Mouse (Mus musculus) ES-E14 (cell line): ENCODE data around the gene Ahsa2. TPM values are rescaled to one million over a fixed set of nuclear protein-coding genes. Genes with fewer than 3 reads are reported as not detected.
A peak's percentile ranks its signal among the peaks of the same experiment; 100 is the strongest.

ENCODE experiments used
- DNase-seq: peaks from one replicate; pipeline ENCODE4 v3.0.0-alpha.2; 2013; ENCODE audit warnings: low read depth, low spot score
- H3K27ac ChIP-seq: 2 replicates; pipeline ENCODE4 v1.5.1; 2012; ENCODE audit warnings: low read depth, mild to moderate bottlenecking, low read length, moderate library complexity, mixed read lengths; ENCODE audit not compliant: poor library complexity, insufficient read depth, severe bottlenecking
- H3K36me3 ChIP-seq: 2 replicates; pipeline ENCODE4 v1.6.1; 2012; ENCODE audit warnings: mild to moderate bottlenecking, low read length, moderate library complexity, mixed read lengths; ENCODE audit not compliant: control insufficient read depth, poor library complexity, insufficient read depth, severe bottlenecking
- H3K4me1 ChIP-seq, 2 experiments: fragments of 150-350 bp in 1 of 2; sonication (generic) in 1 of 2; 2 replicates each; pipeline ENCODE4 v1.6.1; 2012; ENCODE audit warnings: low read length in 2 of 2, mild to moderate bottlenecking in 1 of 2, mixed read lengths in 1 of 2; ENCODE audit not compliant: control insufficient read depth in 2 of 2, insufficient read depth in 2 of 2, poor library complexity in 1 of 2
- H3K4me3 ChIP-seq, 2 experiments: fragments of 150-350 bp in 1 of 2; sonication (generic) in 1 of 2; 2 replicates each; pipeline ENCODE4 v1.5.1; 2012; ENCODE audit warnings: low read length in 2 of 2, low read depth in 1 of 2, mild to moderate bottlenecking in 1 of 2, mixed read lengths in 1 of 2; ENCODE audit not compliant: insufficient read depth in 1 of 2, poor library complexity in 1 of 2, severe bottlenecking in 1 of 2
- H3K9ac ChIP-seq: 2 replicates; pipeline ENCODE4 v1.6.1; 2012; ENCODE audit warnings: low read depth, mild to moderate bottlenecking, low read length, mixed read lengths; ENCODE audit not compliant: poor library complexity, insufficient read depth, severe bottlenecking
- H3K9me3 ChIP-seq: fragments of 150-350 bp; sonication (generic); 2 replicates; pipeline ENCODE4 v1.6.1; 2012; ENCODE audit warnings: low read depth, mild to moderate bottlenecking, low read length; ENCODE audit not compliant: control insufficient read depth, insufficient read depth
- CHD2 ChIP-seq: IDR thresholded peaks from 2 replicates; pipeline ENCODE4 v1.6.1; 2014; ENCODE audit warnings: mild to moderate bottlenecking, low read depth, low read length, inconsistent platforms
- HCFC1 ChIP-seq: IDR thresholded peaks from 2 replicates; pipeline ENCODE4 v1.6.1; 2012; ENCODE audit warnings: low read length, inconsistent platforms, borderline replicate concordance; ENCODE audit not compliant: insufficient read depth
- MAFK ChIP-seq: IDR thresholded peaks from 2 replicates; pipeline ENCODE4 v1.6.1; 2014; ENCODE audit warnings: mild to moderate bottlenecking, low read depth, low read length, inconsistent platforms; ENCODE audit not compliant: insufficient read depth
- ZC3H11A ChIP-seq: IDR thresholded peaks from 2 replicates; pipeline ENCODE4 v1.6.1; 2012; ENCODE audit warnings: low read depth, mild to moderate bottlenecking, inconsistent platforms, low read length, borderline replicate concordance
- ZNF384 ChIP-seq: IDR thresholded peaks from 2 replicates; pipeline ENCODE4 v1.6.1; 2012; ENCODE audit warnings: low read depth, low read length, inconsistent platforms
- in situ Hi-C, 2 experiments: fragments of 600-800 bp; cut with MboI; formaldehyde crosslinking; loops; one replicate each; pipeline ENCODE4 v1.15.1; 2025; ENCODE audit warnings: low sequenced_read_pairs in 2 of 2, inconsistent platforms in 1 of 2; ENCODE audit not compliant: unreplicated experiment in 2 of 2
- total RNA-seq: library from RNA; depleted of rRNA; stranded (reverse); fragments of 300-350 nt; gene quantifications from 2 replicates; pipeline ENCODE4 v1.2.3, GENCODE M21; 2012

Gene Ahsa2
- total RNA-seq, 1 experiment: 32.0 TPM

DNA sequence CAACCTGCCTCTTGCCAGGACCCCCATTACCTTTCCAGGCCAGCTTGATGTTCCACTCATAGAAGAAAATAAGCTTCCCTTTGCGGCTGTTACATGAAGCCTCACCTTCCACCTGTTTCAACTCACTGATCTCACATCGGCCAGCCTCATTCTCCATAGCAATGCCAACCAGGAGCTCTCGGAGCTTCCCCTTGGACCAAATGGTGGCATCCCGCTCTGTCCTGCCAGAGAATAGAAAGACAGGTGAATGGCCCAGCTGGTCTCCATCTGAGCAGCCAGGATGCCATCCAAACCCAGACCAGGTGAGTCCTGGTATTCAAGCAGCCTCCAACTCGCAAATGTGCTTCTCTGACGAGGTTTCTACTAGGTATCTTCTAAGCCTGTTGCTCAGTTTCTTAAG, 1.2 kb downstream of the Ahsa2 start:
- Histone ChIP-seq H3K27ac (no peak overlapping the region), H3K9me3 (no peaks in the 10 kb centered on the region), H3K4me3 (peak overlapping the region; percentile 83 to 96; a peak in 3 of 4 replicates), H3K9ac (0 out of 2 replicates have a peak overlapping the region, but pooled peaks have one; percentile 40), H3K36me3 (peaks cover 14% of the 10 kb centered on the region), H3K4me1 (peaks cover 0 to 10% of the 10 kb centered on the region in 2 experiments; a peak in 2 of 4 replicates)
- in situ Hi-C loops: no loop called here
- TF ChIP-seq MAFK (no peak), ZNF384 (no peak), HCFC1 (no peak), ZC3H11A (no peak), CHD2 (no peak)
- no peak for DNase-seq

DNA sequence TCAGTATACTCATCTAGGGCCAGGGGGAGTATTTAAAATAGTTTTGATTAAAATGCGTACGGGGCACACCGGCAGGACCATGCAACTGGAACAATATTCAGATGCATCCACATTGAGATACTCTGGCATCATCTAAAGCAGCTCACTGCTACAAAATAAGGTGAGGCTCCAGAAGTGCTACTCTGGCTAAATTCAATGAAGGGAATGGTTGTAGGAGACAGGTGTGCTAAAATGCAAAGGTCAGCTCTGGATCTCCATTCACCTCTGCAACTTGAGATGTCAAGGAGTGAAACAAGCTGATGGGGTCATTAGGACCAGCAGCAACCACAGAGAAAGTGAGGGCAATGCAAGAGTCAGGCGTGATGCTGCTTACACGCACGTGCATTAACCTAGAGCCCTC, 2.6 kb downstream of the Ahsa2 start:
- H3K27ac ChIP-seq: no peak overlapping the region
- H3K4me1 ChIP-seq: peaks cover 0 to 10% of the 10 kb centered on the region in 2 experiments; a peak in 2 of 4 replicates
- peaks cover 16% of the 10 kb centered on the region for H3K36me3 ChIP-seq
- H3K9ac ChIP-seq: no peak overlapping the region
- no peak for DNase-seq
- no peaks in the 10 kb centered on the region for H3K9me3 ChIP-seq
- TF ChIP-seq ZNF384: no peak
- no peak for TF ChIP-seq CHD2
- TF ChIP-seq HCFC1: no peak
- TF ChIP-seq MAFK: no peak
- in situ Hi-C loops: no loop called here
- no peak overlapping the region for H3K4me3 ChIP-seq

DNA sequence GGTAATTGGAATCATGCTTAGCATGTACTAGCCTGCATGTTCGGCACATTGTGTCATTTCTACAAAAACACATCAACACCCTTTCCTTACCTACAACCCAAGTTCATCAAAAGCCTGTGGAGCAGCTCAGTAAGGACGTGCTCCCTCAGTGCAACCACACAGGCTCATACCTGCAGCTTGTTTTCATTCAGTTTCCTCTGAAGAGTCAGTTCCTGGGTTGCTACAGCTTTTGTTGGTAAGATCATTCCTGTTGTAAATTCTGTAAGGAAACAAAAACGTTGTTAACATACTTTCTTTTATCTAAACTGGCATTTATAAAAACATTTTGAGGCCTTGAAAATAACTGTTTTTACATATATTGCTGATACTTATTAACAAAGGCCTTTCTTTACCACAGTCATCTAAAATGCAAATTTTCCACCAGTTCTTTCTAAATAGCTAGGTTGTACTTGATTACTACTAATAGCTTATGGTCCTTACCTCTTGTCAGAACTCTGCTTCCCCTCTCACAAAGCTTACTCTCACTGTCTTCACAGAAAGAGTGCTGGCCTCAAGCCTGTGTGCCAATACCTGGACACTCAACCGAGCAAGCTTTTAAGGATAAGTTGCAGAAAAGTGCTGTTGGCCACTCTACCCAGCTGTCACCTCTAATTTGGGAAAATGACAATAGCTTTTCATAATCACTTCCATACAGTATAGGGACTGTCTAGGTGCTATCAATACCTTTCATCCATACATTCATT, 5.6 kb downstream of the Ahsa2 start:
- in situ Hi-C loops: no loop called here
- H3K4me3 ChIP-seq: no peak overlapping the region
- DNase-seq: no peak
- H3K27ac ChIP-seq: no peak overlapping the region
- H3K9me3 ChIP-seq: no peaks in the 10 kb centered on the region
- peaks cover 25% of the 10 kb centered on the region for H3K36me3 ChIP-seq
- peaks cover 0 to 10% of the 10 kb centered on the region in 2 experiments; a peak in 2 of 4 replicates for H3K4me1 ChIP-seq
- no peak for TF ChIP-seq ZNF384
- no peak for TF ChIP-seq HCFC1
- no peak for TF ChIP-seq CHD2
- no peak for TF ChIP-seq ZC3H11A
- no peak for TF ChIP-seq MAFK
- no peak overlapping the region for H3K9ac ChIP-seq

DNA sequence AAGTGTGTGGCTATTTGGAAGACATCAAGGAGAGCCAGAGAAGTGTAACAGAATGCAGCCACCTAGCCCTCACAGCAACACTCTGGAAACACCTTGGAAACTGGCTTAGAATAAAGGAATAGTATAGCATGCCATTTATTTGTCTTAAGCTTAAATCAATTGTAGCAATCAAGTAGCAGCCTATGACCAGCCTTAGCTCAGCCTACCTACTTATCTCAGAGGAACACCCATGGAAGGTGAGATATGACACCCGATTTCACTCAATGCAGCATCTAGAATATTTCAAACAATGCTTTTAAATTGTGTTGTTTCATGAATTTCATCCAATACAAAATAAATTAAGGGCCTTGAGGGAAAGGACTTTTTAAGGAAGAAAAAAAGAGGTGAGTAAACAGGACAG, 7.9 kb downstream of the Ahsa2 start:
- no peak for DNase-seq
- in situ Hi-C loops: no loop called here
- Histone ChIP-seq H3K27ac (no peak overlapping the region), H3K36me3 (peaks cover 26% of the 10 kb centered on the region), H3K9ac (no peak overlapping the region), H3K9me3 (no peaks in the 10 kb centered on the region), H3K4me1 (peaks cover 0 to 2% of the 10 kb centered on the region in 2 experiments; a peak in 1 of 4 replicates), H3K4me3 (no peak overlapping the region)
- no peak for TF ChIP-seq MAFK
- no peak for TF ChIP-seq HCFC1
- no peak for TF ChIP-seq ZC3H11A
- no peak for TF ChIP-seq CHD2
- TF ChIP-seq ZNF384: no peak
